Mouse (Mus musculus) hindbrain, embryonic 11.5 days (tissue): Measurements from ENCODE around the gene Ash1l. TPM values are rescaled to one million over a fixed set of nuclear protein-coding genes. Genes with fewer than 3 reads are reported as not detected.

Source experiments
- ATAC-seq: fragments of 200-750 bp; cut with Nextera tagmentation; 2 replicates; pipeline ENCODE4 v1.8.0; 2017; ENCODE audit warnings: mild to moderate bottlenecking, moderate TSS enrichment, moderate library complexity; ENCODE audit not compliant: low FRiP score
- DNase-seq: peaks from one replicate; pipeline ENCODE4 v3.0.0-alpha.2; 2015; ENCODE audit warnings: low spot score
- H3K27ac ChIP-seq: fragments of 300-500 bp; sonication (generic); 2 replicates; pipeline ENCODE4 v1.5.1; 2014; ENCODE audit warnings: mild to moderate bottlenecking, low read depth, low read length
- H3K27me3 ChIP-seq: fragments of 300-500 bp; sonication (generic); 2 replicates; pipeline ENCODE4 v1.6.1; 2014; ENCODE audit warnings: mild to moderate bottlenecking, low read length, moderate library complexity, mixed read lengths; ENCODE audit not compliant: control insufficient read depth, insufficient read depth
- H3K36me3 ChIP-seq: fragments of 300-500 bp; sonication (generic); 2 replicates; pipeline ENCODE4 v1.6.1; 2014; ENCODE audit warnings: mild to moderate bottlenecking, low read length, moderate library complexity, mixed read lengths; ENCODE audit not compliant: control insufficient read depth, insufficient read depth
- H3K4me1 ChIP-seq: fragments of 300-500 bp; sonication (generic); replicated peaks from 2 replicates; pipeline ENCODE4 v1.6.1; 2014; ENCODE audit warnings: low read length, mixed read lengths; ENCODE audit not compliant: control insufficient read depth, insufficient read depth
- H3K4me2 ChIP-seq: fragments of 300-500 bp; sonication (generic); replicated peaks from 2 replicates; pipeline ENCODE4 v1.6.1; 2014; ENCODE audit warnings: mild to moderate bottlenecking, low read depth, low read length
- H3K4me3 ChIP-seq: fragments of 300-500 bp; sonication (generic); 2 replicates; pipeline ENCODE4 v1.5.1; 2014; ENCODE audit warnings: low read depth, low read length
- H3K9ac ChIP-seq: fragments of 300-500 bp; sonication (generic); 2 replicates; pipeline ENCODE4 v1.6.1; 2014; ENCODE audit warnings: low read depth, low read length
- H3K9me3 ChIP-seq: fragments of 300-500 bp; sonication (generic); 2 replicates; pipeline ENCODE4 v1.6.1; 2016; ENCODE audit warnings: low read length; ENCODE audit not compliant: control insufficient read depth
- WGBS: fragments of 180-500 bp; shearing (Covaris S2); extraction: QIAGEN DNeasy Blood & Tissue Kit; methylation state at CpG from one replicate; pipeline ENCODE4 v1.1.7; 2014; 5-methylcytosine and 5-hydroxymethylcytosine counted together
- polyA plus RNA-seq: library from polyadenylated mRNA; unstranded; fragments of >200 nt; fragmentation: Nextera tagmentation; extraction: Ambion mirVana; gene quantifications from 2 replicates; pipeline ENCODE4 v1.2.1, GENCODE M21; 2014

Gene Ash1l
- polyA plus RNA-seq, result 15.5 and 22.9 TPM in 2 replicates

DNA sequence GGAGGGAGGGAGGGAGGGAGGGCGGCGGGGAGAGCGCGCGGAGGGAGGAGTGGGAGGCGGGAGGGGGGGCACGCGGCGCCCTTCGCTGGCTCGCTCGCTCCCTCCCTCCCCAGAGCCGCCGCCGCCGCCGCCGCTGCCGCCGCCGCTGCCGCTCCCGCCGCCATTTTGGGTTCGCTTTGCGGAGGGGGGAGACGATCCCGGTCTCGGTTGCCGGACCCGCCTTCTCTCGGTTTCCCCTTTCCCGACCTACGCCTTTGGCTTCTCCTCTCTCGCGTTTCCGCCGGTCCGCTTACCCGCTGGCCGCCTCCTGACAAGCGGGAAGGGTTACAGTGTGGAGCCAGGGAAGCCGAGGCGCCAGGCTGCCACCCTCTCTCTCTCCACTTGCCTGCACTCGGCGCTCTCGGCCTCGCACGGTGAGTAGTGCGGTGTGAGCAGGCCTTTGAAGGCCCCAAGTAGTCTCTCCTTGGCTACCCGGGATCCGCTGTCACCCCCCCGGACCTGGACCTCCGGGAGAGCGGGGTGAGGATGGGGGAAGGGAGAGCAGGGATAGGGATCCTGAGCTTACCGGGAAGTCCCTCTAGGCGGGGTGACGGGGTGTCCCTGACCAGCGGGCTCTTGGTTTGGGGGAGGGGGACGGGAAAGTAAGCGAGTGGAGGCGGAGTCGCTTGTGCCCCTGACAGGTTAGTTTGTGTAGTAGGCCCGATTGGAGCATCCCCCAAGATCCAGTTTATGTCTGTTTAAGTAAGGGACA is at the start of gene Ash1l, which contains the start of gene Dap3:
TSS of gene Ash1l (plus strand) at position 47 of the 751 bp plus-strand sequence.
TSS of gene Dap3 (minus strand) at position 606 of the 751 bp plus-strand sequence.
- peak within 1 kb of the TSS; percentile 93 for H3K4me3 ChIP-seq
- DNase-seq, result peak; percentile 83
- no peaks in the 10 kb centered on the region for H3K36me3 ChIP-seq
- peak within 1 kb of the TSS; percentile 97 for H3K9ac ChIP-seq
- peak within 1 kb of the TSS; percentile 99 for H3K27ac ChIP-seq
- H3K4me2 ChIP-seq, result peak within 1 kb of the TSS; percentile 43
- peak; percentile 79 for ATAC-seq
- under 1% methylated on average over 24 of the region's 64 CpGs for WGBS
- 0 out of 2 replicates have a peak, but pooled peaks cover 2% of the 10 kb centered on the region for H3K4me1 ChIP-seq
- no peaks in the 10 kb centered on the region for H3K27me3 ChIP-seq
- no peaks in the 10 kb centered on the region for H3K9me3 ChIP-seq

DNA sequence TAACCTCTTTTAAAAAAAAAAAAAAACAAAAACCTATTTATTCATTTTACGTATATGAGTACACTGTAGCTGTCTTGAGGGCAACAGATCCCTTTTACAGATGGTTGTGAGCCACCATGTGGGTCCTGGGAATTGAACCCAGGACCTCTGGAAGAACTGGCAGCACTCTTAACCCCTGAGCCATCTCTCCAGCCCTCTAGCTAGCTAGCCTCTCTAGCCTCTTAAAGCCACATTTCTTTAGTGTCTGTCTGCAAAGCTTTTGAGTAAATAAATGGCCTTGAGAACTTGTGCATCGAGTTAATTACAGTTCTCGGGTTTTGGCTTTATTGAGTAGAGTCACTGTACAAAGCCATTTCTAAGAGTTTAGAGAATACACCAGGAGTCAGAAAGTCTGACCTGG is 45.6 kb upstream of the Ash1l start:
- 89% methylated on average over 3 of the region's 3 CpGs for WGBS
- H3K9me3 ChIP-seq, result no peaks in the 10 kb centered on the region
- H3K27ac ChIP-seq, result no peak overlapping the region
- DNase-seq, result no peak
- no peak for ATAC-seq
- no peak overlapping the region for H3K4me2 ChIP-seq
- H3K36me3 ChIP-seq, result peaks cover 7% of the 10 kb centered on the region
- H3K4me3 ChIP-seq, result no peak overlapping the region
- no peaks in the 10 kb centered on the region for H3K4me1 ChIP-seq
- H3K9ac ChIP-seq, result no peak overlapping the region
- no peaks in the 10 kb centered on the region for H3K27me3 ChIP-seq

DNA sequence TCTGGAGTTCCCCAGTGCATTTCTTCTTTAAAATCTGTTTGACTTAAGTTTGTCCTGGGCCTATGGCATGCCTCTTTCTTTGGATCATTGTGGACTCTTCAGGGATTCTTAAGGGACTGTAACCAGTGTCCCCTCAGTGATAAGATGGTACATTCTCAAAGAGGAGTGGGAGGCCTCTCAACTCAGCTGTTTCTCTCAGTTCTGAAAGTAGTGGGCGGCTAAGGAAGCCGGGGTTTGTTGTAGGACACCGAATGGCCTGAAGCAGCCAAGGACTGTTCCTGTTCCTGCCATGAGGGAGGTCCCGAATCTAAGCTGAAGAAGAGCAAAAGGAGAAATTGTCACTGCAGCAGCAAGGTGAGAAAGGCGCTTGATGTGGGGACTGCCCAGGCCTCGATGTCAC is 45.2 kb upstream of the Ash1l start:
- no peaks in the 10 kb centered on the region for H3K9me3 ChIP-seq
- peaks cover 9% of the 10 kb centered on the region for H3K36me3 ChIP-seq
- no peak for DNase-seq
- 89% methylated on average over 6 of the region's 6 CpGs for WGBS
- no peak for ATAC-seq
- no peak overlapping the region for H3K4me3 ChIP-seq
- no peaks in the 10 kb centered on the region for H3K4me1 ChIP-seq
- H3K9ac ChIP-seq, result no peak overlapping the region
- no peaks in the 10 kb centered on the region for H3K27me3 ChIP-seq
- no peak overlapping the region for H3K4me2 ChIP-seq
- no peak overlapping the region for H3K27ac ChIP-seq

DNA sequence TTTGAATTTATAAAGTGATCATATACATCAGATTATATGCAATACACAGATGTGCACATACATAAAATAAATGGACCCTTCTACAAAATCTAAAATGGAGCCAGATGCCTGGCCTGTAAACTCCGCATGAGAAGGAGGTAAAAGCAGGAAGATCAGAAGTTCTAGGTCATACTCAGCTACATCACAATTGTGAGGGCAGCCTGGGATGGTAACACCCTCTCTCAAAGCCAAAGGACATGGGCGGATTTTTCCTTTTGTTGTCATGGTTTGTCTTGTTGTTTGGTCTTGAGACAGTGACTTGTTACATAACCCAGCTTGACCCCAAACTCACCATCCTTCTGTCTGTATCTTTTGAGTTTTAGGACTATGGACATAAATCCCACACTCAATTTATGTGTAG is 44.7 kb upstream of the Ash1l start:
- 86% methylated on average over 2 of the region's 2 CpGs for WGBS
- H3K4me2 ChIP-seq, result no peak overlapping the region
- no peak overlapping the region for H3K4me3 ChIP-seq
- no peak for ATAC-seq
- no peak overlapping the region for H3K9ac ChIP-seq
- no peaks in the 10 kb centered on the region for H3K4me1 ChIP-seq
- H3K27me3 ChIP-seq, result no peaks in the 10 kb centered on the region
- no peak for DNase-seq
- peaks cover 9% of the 10 kb centered on the region for H3K36me3 ChIP-seq
- H3K9me3 ChIP-seq, result no peaks in the 10 kb centered on the region
- H3K27ac ChIP-seq, result no peak overlapping the region

DNA sequence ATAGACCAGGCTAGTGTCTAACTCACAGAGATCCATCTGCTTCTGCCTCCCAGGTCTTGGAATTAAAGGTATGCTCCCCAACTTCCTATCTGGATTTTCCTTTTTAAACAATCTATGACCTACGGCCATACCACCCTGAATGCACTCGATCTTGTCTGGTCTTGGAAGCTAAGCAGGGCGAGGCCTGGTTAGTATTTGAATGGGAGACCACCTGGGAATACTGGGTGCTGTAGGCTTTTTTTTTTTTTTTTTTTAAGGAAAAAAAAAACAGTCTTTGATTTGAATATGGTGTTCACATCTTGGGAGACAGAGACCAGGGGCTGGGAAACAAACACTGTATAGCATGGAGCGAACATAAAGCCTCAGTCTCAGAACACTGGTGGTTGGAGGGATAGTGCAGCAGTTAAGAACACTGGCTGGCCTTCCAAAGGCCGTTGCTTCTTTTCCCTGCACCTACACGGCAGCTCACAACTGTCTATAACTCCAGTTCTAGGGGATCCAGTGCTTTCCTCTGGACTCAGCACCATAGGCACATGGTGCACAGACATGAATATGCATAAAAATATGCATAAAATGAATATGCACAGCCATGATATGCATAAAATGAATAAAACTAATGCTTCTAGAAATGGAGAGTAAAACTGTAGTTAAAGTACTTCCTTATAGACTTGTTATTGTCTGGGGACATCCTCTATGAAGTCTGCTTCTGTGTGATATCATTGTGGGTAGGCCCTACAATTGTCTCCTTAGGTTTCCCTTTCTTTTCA is 43.8 kb upstream of the Ash1l start:
- ATAC-seq, result no peak
- H3K27ac ChIP-seq, result no peak overlapping the region
- no peak overlapping the region for H3K9ac ChIP-seq
- no peak for DNase-seq
- no peaks in the 10 kb centered on the region for H3K9me3 ChIP-seq
- 91% methylated on average over 6 of the region's 6 CpGs for WGBS
- H3K36me3 ChIP-seq, result peaks cover 11% of the 10 kb centered on the region
- H3K4me2 ChIP-seq, result no peak overlapping the region
- no peaks in the 10 kb centered on the region for H3K4me1 ChIP-seq
- H3K27me3 ChIP-seq, result no peaks in the 10 kb centered on the region
- no peak overlapping the region for H3K4me3 ChIP-seq

DNA sequence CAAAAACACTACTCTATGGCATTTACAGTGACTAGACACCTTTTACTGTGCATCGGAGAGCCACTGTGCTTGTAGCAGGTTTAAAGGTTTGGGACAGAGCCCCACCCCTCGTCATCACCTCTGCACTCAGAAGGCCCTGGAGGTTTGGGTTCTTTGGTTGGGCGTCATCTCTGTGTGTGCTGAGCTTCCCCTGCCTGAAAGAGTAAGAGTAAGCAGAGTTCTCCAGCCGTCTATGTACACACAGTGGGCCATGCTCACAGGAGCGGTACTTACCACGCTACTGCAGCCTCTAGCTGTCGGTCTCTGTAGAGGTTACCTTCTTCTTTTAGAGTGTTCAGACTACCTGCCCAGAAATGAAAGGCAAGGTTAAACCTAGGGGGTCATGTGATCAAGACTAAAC is 37.8 kb upstream of the Ash1l start:
- Histone ChIP-seq H3K9me3 (no peaks in the 10 kb centered on the region), H3K4me3 (no peak overlapping the region), H3K4me2 (no peak overlapping the region), H3K27me3 (no peaks in the 10 kb centered on the region), H3K27ac (no peak overlapping the region), H3K4me1 (no peaks in the 10 kb centered on the region), H3K9ac (no peak overlapping the region), H3K36me3 (peaks cover 10% of the 10 kb centered on the region)
- ATAC-seq, result no peak
- 91% methylated on average over 7 of the region's 7 CpGs for WGBS
- DNase-seq, result no peak

DNA sequence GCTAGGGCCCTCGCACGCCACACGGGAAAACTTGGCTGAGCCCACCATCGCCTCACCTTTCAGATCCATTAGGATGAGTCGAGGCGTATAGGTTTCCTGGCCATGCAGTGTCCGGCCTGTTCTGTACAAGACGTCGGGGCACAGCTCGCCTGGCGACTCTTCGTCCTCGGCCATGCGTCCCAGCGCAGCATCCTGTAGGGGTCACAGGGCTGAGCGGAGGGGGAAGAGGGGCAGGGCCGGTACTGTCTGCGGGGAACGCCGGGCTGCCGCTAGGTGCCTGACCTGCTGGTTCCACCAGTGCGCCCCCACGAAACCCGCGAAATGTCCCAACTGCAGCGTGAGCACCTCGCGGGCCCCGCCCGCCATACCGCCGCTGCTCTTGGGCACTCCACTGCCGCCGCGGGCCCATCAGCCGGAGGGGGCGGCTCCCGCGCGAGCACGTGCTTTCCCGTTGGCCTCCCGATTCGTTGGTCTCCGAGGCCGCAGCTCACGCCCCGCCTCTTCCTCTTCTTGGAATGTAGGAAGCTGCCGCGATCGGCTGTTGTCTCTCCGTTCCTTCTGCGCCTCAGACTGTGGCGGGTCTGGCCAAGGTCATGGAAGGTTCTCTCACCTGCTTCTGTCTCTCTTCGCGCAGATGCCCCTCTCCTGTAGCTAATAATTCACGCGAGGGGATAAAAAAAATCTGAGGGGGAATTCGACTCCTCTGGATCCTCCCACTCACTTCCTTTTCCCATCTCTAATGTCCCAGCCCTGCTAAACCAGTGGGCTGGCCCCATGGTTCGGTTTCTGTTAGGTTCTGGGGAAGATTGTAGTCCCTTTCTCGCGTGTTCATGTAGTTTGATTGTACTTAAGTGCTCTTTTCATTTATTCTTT is 36.7 kb upstream of the Ash1l start, which contains the start of gene Msto1:
TSS of gene Msto1 (minus strand) at position 489 of the 873 bp plus-strand sequence.
- H3K36me3 ChIP-seq, result peaks cover 5% of the 10 kb centered on the region
- H3K4me3 ChIP-seq, result peak within 1 kb of the TSS; percentile 62
- no peaks in the 10 kb centered on the region for H3K9me3 ChIP-seq
- DNase-seq (peak; percentile 92), ATAC-seq (peak; percentile 96)
- H3K4me2 ChIP-seq, result peak within 1 kb of the TSS; percentile 81
- no peaks in the 10 kb centered on the region for H3K27me3 ChIP-seq
- no peaks in the 10 kb centered on the region for H3K4me1 ChIP-seq
- peak within 1 kb of the TSS; percentile 79 for H3K9ac ChIP-seq
- WGBS, result under 1% methylated on average over 62 of the region's 62 CpGs
- H3K27ac ChIP-seq, result peak within 1 kb of the TSS; percentile 67

DNA sequence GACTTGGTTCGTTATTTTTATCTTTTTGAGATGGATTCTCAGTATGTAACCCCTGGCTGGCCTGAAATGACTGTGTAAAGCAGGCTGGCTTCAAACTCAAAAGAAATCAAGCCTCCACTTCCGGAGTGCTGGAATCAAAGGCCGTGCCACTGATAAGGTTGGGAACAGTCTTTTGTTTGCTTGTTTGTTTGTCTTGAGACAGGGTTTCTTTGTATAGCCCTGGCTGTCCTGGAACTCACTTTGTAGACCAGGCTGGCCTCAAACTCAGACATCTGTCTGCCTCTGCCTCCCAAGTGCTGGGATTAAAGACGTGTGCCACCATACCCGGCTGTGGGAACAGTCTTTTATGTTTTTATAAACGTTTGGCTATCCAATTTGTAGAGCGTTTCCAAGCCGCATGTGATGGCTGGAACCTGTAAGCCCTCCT is 36.0 kb upstream of the Ash1l start:
- H3K4me1 ChIP-seq, result no peaks in the 10 kb centered on the region

More for the DNA sequence above, 36.0 kb upstream of the Ash1l start:
- peak overlapping the region; percentile 81 for H3K4me2 ChIP-seq
- ATAC-seq (no peak), DNase-seq (no peak)
- H3K9ac ChIP-seq, result peak overlapping the region; percentile 79; the same call in 1 of the 2 replicates
- no peaks in the 10 kb centered on the region for H3K27me3 ChIP-seq
- H3K4me3 ChIP-seq, result peak overlapping the region; percentile 62
- H3K36me3 ChIP-seq, result peaks cover 5% of the 10 kb centered on the region
- H3K27ac ChIP-seq, result no peak overlapping the region; the same call in 1 of the 2 replicates
- H3K9me3 ChIP-seq, result no peaks in the 10 kb centered on the region
- 36% methylated on average over 8 of the region's 8 CpGs for WGBS
